Mouse (Mus musculus) megakaryocyte, embryonic 14.5 days (primary cell): ENCODE results near the gene Ahnak.

Experiments used
- FLI1 ChIP-seq: IDR thresholded peaks from 2 replicates; pipeline ENCODE4 v1.6.1; 2012; ENCODE audit warnings: low read length, inconsistent platforms, mixed read lengths
- GATA1 ChIP-seq: IDR thresholded peaks from 3 replicates; pipeline ENCODE4 v1.6.1; 2012; ENCODE audit warnings: mixed read lengths, low read length, inconsistent platforms, borderline replicate concordance

GRCm38 (mm10) chr19:9087821-9088220 lies 98.7 kb downstream of the Ahnak start, which contains the start of gene Scgb1a1:
- no peak for TF ChIP-seq GATA1
- TF ChIP-seq FLI1 = no peak
